Mouse (Mus musculus) subcutaneous adipose tissue, adult 2 months (tissue): ENCODE data around the gene Cacna1c. TPM values are rescaled to one million over a fixed set of nuclear protein-coding genes. Genes with fewer than 3 reads are reported as not detected.

Experiments used
- polyA plus RNA-seq: library from polyadenylated mRNA; depleted of rRNA; stranded (reverse); fragments of >200 nt; gene quantifications from 2 replicates; pipeline ENCODE4 v1.2.3, GENCODE M21; 2012; ENCODE audit warnings: low replicate concordance; rRNA removed

Gene Cacna1c
- 3.2 and 30.0 TPM in 2 replicates for polyA plus RNA-seq

GRCm38 (mm10) chr6:119196382-119197305 lies at the start of gene Cacna1c:
Gene Cacna1c, minus strand, starts transcription at chr6:119196418.

DNA sequence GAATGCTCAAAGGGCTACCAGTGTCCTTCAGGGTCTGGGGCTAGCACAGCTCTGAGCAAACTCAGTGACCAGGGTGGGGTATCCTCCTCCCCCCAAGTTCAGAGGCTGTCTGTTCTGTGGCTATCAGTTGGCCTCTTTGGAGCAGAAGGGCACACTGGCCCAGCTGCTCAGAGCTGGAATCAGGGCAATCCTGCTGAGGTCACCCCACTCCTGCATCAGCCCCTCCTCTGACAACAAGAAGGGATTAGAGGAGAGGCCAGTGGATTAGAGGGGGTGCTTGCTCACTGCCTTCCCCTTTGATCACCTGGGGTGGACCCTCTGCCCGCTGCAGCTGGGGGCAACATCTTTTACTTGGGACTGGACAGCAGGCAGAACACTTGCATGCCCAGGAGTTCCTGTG lies 40.0 kb upstream of the Cacna1c start, which contains the start of gene Cacna2d4:
TSS of gene Cacna2d4 (plus strand) at position 286 of the 400 bp plus-strand sequence.

DNA sequence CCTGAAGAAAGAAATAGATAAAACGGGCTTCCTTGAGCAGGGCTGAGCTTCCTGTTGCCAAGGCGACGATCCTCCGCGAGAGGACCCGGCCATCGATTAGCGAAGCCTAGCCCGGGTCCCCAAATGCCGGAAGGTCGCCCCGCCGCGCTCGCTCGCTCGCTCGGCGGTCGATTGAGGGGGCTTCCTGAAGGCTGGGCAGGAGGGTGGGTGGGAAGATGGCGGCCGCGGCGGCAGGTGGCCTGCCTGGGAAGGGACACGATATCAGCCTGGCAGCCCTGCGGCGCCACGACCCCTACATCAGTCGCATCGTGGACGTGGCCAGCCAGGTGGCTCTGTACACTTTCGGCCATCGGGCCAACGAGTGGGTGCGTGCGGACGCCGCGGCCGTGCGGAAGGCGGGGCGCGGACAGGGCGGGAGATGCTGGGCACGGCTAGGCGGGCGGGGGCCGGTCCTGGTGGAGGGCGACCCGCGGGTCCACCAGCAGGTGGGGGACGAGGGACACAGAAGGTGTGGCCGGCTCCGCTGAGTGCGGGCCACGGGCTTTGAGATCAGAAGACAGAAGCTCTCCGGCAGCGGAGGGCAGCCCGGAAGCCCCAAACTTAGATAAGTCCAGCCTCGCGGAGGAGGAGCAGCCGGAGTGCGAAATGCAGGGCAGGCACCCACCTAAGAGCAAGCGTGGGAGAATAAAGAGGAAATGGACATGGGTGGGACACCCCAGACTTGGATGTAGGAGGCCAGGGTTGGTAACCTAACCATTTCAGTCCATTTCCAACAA lies 21.0 kb downstream of the Cacna1c start, which contains the start of gene Dcp1b:
TSS of gene Dcp1b (plus strand) at position 176 of the 776 bp plus-strand sequence.

GRCm38 (mm10) chr6:118561745-118562609 lies 634.2 kb downstream of the Cacna1c start, which contains the start of gene Ankrd26:
Gene Ankrd26, minus strand, starts transcription at chr6:118562226.

Other genes with a start within 250 kb of the Cacna1c start
- gene Dcp1b, start 21.2 kb downstream of the Cacna1c start, polyA plus RNA-seq = 12.8 and 20.4 TPM in 2 replicates
- gene Cacna2d4, start 40.1 kb upstream of the Cacna1c start, polyA plus RNA-seq = 0.21 and 0.77 TPM in 2 replicates
- gene Lrtm2, start 134.3 kb upstream of the Cacna1c start, polyA plus RNA-seq = 0.14 and 1.5 TPM in 2 replicates
- 188 and 313 TPM in 2 replicates for gene Adipor2, start 221.3 kb upstream of the Cacna1c start, polyA plus RNA-seq